28 mouse cellular contexts compared by ENCODE assay signal in the genomic region with DNA sequence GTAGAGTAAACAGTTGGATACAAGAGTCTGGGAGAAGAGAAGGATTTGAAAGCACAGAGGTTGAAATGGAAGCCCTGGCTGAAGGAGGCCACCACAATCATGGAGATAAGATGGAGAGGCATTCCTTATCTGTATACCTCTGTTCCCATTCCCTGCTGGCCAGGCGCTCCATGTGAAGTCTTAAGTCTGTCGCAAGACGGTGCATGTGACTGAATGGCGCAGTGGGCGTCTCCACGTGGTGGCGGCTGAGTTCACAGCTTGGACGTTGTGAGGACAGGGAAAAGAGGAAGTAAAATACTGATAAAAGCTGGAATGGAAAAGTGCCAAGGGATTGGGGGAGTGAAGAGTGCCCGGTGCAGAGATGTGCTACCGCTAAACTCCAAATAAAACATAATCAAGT. TPM values are rescaled to one million over a fixed set of nuclear protein-coding genes. Genes with fewer than 3 reads are reported as not detected.
DNase-seq lines count a peak whose midpoint lies in the region; ATAC-seq and TF ChIP-seq lines count a peak whose summit lies in the region.
"Had no signal": no experiment of that assay in that cellular context is flagged by ENCODE, and none has a peak within 500 bp of the region (broad histone marks: within the 10 kb centered on the region; RNA-seq: fewer than 3 reads in every experiment).

No protein-coding gene starts in this region.

- H3K27ac ChIP-seq in forebrain, embryonic 11.5 days (ENCODE audit: low read depth, low read length), result no peak overlapping the region
- no peak overlapping the region for H3K27ac ChIP-seq in forebrain, embryonic 10.5 days
- H3K27ac ChIP-seq in lung, embryonic 14.5 days (ENCODE audit: low read depth), result no peak overlapping the region
- H3K27ac ChIP-seq: embryonic facial prominence, embryonic 12.5 days; hindbrain, embryonic 14.5 days; left cerebral cortex, adult 2 months; limb, embryonic 12.5 days; liver, embryonic 13.5 days; lung, embryonic 15.5 days; midbrain, embryonic 13.5 days; neural tube, embryonic 13.5 days had no signal

- H3K9me3 ChIP-seq in forebrain, embryonic 11.5 days (ENCODE audit: control insufficient read depth, low read length), result no peaks in the 10 kb centered on the region
- H3K9me3 ChIP-seq in forebrain, embryonic 10.5 days, result no peaks in the 10 kb centered on the region
- H3K9me3 ChIP-seq in lung, embryonic 14.5 days (ENCODE audit: low read depth, low read length), result no peaks in the 10 kb centered on the region
- H3K9me3 ChIP-seq: embryonic facial prominence, embryonic 12.5 days; limb, embryonic 12.5 days; liver, embryonic 13.5 days; lung, embryonic 15.5 days; midbrain, embryonic 13.5 days; neural tube, embryonic 13.5 days had no signal

- no peaks in the 10 kb centered on the region for H3K36me3 ChIP-seq in forebrain, embryonic 11.5 days (ENCODE audit: control insufficient read depth, insufficient read depth, low read length)
- H3K36me3 ChIP-seq in forebrain, embryonic 10.5 days (replicated peaks), result no peaks in the 10 kb centered on the region
- no peaks in the 10 kb centered on the region for H3K36me3 ChIP-seq in lung, embryonic 14.5 days (ENCODE audit: insufficient read depth)
- H3K36me3 ChIP-seq: embryonic facial prominence, embryonic 12.5 days; limb, embryonic 12.5 days; liver, embryonic 13.5 days; lung, embryonic 15.5 days; midbrain, embryonic 13.5 days; neural tube, embryonic 13.5 days had no signal

- H3K4me1 ChIP-seq in forebrain, embryonic 11.5 days (replicated peaks; ENCODE audit: control insufficient read depth, insufficient read depth, low read length), result no peaks in the 10 kb centered on the region
- no peaks in the 10 kb centered on the region for H3K4me1 ChIP-seq in forebrain, embryonic 10.5 days
- no peaks in the 10 kb centered on the region for H3K4me1 ChIP-seq in lung, embryonic 14.5 days (ENCODE audit: insufficient read depth)
- H3K4me1 ChIP-seq: embryonic facial prominence, embryonic 12.5 days; liver, embryonic 13.5 days; lung, embryonic 15.5 days; midbrain, embryonic 13.5 days had no signal

- TF ChIP-seq CTCF in lung, embryonic 14.5 days (IDR thresholded peaks at IDR 0.05; ENCODE audit: low read depth), result no peak

- ATAC-seq in forebrain, embryonic 11.5 days (replicated peaks; ENCODE audit: low FRiP score), result no peak
- no peak for ATAC-seq in lung, embryonic 14.5 days (ENCODE audit: insufficient read depth)
- ATAC-seq: forebrain, embryonic 16.5 days; inflammation-experienced regulatory T-cells, adult 6 months; midbrain, embryonic 13.5 days had no signal

- DNase-seq in forebrain, embryonic 11.5 days (ENCODE audit: low spot score), result peak; percentile 23
- no peak for DNase-seq in forebrain, embryonic 10.5 days (ENCODE audit: extremely low spot score, low spot score)
- peak; percentile 7 for DNase-seq in lung, embryonic 14.5 days
- no peak for DNase-seq in lung, adult 18-20 months
- DNase-seq in large intestine, adult 2 months (ENCODE audit: low read depth, low spot score), result peak; percentile 67
- peak; percentile 86 for DNase-seq in yolk sac, embryonic 10.5 days (ENCODE audit: low spot score)
- DNase-seq in ovary, postnatal 14 days (ENCODE audit: low spot score), result no peak
- DNase-seq in adrenal gland, adult 2 months, result no peak
- DNase-seq: adrenal gland, postnatal 10 days; cerebellum, adult 11 months; cerebellum, adult 9-10 months; embryo, embryonic 11 days; gastrocnemius, postnatal 10 days; kidney, postnatal 14 days; liver, embryonic 13.5 days; thymus, adult 18-20 months; thymus, postnatal 36 days had no signal

- no peaks in the 10 kb centered on the region for H3K27me3 ChIP-seq in forebrain, embryonic 11.5 days (ENCODE audit: control insufficient read depth, insufficient read depth, low read length)
- no peaks in the 10 kb centered on the region for H3K27me3 ChIP-seq in forebrain, embryonic 10.5 days (ENCODE audit: poor library complexity, severe bottlenecking)
- no peaks in the 10 kb centered on the region for H3K27me3 ChIP-seq in lung, embryonic 14.5 days (ENCODE audit: insufficient read depth, low read length)
- H3K27me3 ChIP-seq: CH12.LX; embryonic facial prominence, embryonic 12.5 days; limb, embryonic 12.5 days; liver, embryonic 13.5 days; lung, embryonic 15.5 days had no signal

- no peak overlapping the region for H3K4me3 ChIP-seq in forebrain, embryonic 11.5 days (ENCODE audit: low read depth, low read length)
- H3K4me3 ChIP-seq in forebrain, embryonic 10.5 days, result no peak overlapping the region
- no peak overlapping the region for H3K4me3 ChIP-seq in lung, embryonic 14.5 days (ENCODE audit: low read depth, low read length)
- H3K4me3 ChIP-seq: embryonic facial prominence, embryonic 12.5 days; left cerebral cortex, adult 2 months; limb, embryonic 12.5 days; liver, embryonic 13.5 days; lung, embryonic 15.5 days; midbrain, embryonic 13.5 days; neural tube, embryonic 13.5 days had no signal

- WGBS in forebrain, embryonic 11.5 days, result 89% methylated on average over 10 of the region's 10 CpGs
- WGBS in forebrain, embryonic 10.5 days, result 89% methylated on average over 10 of the region's 10 CpGs
- 68% methylated on average over 10 of the region's 10 CpGs for WGBS in lung, embryonic 14.5 days
- 28% methylated on average over 10 of the region's 10 CpGs for whole genome bisulfite sequencing in large intestine, adult 2 months

- no peak overlapping the region for H3K9ac ChIP-seq in forebrain, embryonic 11.5 days (ENCODE audit: low read length)
- no peak overlapping the region for H3K9ac ChIP-seq in lung, embryonic 14.5 days
- H3K9ac ChIP-seq: embryonic facial prominence, embryonic 12.5 days; hindbrain, embryonic 14.5 days; limb, embryonic 12.5 days; liver, embryonic 13.5 days; lung, embryonic 15.5 days; midbrain, embryonic 13.5 days; neural tube, embryonic 13.5 days had no signal

- no peak overlapping the region for H3K4me2 ChIP-seq in forebrain, embryonic 11.5 days (ENCODE audit: low read depth, low read length, severe bottlenecking)
- H3K4me2 ChIP-seq in lung, embryonic 14.5 days, result no peak overlapping the region
- H3K4me2 ChIP-seq: embryonic facial prominence, embryonic 12.5 days; heart, embryonic 11.5 days; hindbrain, embryonic 14.5 days; limb, embryonic 12.5 days; liver, embryonic 13.5 days; lung, embryonic 15.5 days; midbrain, embryonic 13.5 days; neural tube, embryonic 13.5 days had no signal

RNA-seq across cellular contexts. Expression of gene Pcgf5, which starts 23.4 kb away (rescaled TPM):
- 14.9 and 17.1 TPM in 2 replicates for polyA plus RNA-seq in forebrain, embryonic 11.5 days (2014; fragmentation: Nextera tagmentation; extraction: Ambion mirVana)
- 11.6 and 12.0 TPM in 2 replicates for polyA plus RNA-seq in forebrain, embryonic 10.5 days (2016; fragmentation: Nextera tagmentation; extraction: Ambion mirVana)
- 11.8 and 14.9 TPM in 2 replicates for polyA plus RNA-seq in lung, embryonic 14.5 days (2014; fragmentation: Nextera tagmentation; extraction: Ambion mirVana)
- polyA plus RNA-seq in large intestine, adult 2 months (2012; rRNA removed), result 7.1 and 7.7 TPM in 2 replicates
- total RNA-seq in adrenal gland, adult 2 months (2021), result 10 to 100 TPM; 21.0 to 31.9 TPM
- polyA plus RNA-seq in adrenal gland, adult 2 months (2012; rRNA removed), result 1.9 and 2.5 TPM in 2 replicates

Comparison
In these comparisons a context has a peak if more than half of its experiments do, and no peak if none do; other contexts are left out.
1. DNase-seq: peak in forebrain, embryonic 11.5 days (single experiment), lung, embryonic 14.5 days (single experiment), large intestine, adult 2 months (single experiment) and yolk sac, embryonic 10.5 days (single experiment); none in forebrain, embryonic 10.5 days (single experiment), lung, adult 18-20 months (0 of 2), ovary, postnatal 14 days (single experiment) and adrenal gland, adult 2 months (single experiment).